Mouse (Mus musculus): Measurements from ENCODE around the gene Kif14.

The Kif14 gene

DNA sequence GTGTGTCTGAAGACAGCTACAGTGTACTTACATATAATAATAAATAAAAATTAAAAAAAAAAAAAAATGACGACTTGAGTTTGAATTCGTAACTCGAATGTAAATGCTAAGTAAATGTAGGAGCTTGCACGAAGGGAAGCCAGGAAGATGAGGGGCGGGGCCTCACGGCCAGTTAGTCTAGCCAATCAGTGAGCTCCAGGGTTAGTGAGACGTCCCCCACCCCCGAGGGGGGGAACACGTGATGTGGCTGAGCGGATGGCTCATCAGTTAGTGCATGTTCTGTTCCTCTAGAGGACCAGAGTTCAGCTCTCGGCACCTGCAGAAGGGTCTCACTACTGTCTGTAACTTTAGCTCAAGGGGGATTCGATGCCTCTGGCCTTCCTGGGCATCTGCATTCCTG lies 91.3 kb downstream of the Kif14 start:
- no peak for DNase-seq

DNA sequence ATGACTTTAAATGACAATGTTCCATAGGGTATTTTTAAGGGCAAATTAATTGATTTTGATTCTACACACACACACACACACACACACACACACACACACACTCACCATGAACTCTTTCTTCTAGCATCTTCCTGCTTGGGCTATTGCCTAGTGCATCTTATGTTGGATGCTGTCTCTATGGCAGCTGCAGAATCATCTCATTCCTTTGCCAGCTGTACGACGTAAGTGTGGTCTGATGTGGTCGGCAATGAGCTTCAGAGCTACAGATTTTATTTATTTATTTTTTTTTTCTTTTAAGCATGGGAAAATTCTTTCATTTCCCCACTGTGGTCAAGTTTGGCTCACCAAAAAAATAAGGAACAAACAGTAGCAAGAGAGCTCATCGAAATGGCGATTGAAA lies 92.6 kb downstream of the Kif14 start:
- no peak for DNase-seq

GRCm38 (mm10) chr1:136559284-136559683 lies 93.1 kb downstream of the Kif14 start:
- DNase-seq: no peak

DNA sequence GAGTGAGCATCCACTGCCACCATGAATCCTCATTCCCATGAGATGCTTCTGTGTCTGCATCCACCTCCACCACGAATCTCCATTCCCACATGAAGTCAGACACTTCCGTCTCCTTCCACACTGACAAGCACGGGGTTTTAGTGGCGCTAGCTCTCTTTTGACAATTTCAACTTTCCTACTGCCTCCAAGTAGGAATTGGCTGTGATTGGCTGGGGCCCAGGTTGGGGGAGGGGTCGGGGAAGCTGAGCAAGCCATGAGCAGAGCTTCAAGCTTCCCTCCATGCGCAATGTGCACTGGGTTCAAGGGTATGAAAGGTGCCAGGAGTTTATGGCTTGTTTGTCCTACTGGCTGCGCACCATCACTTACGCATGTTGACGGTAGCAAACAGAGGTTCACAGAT lies 93.6 kb downstream of the Kif14 start:
- DNase-seq: no peak

- DNase-seq: peak; percentile 26
Observed at GRCm38 (mm10) chr1:136561823-136562222, 95.7 kb downstream of the Kif14 start.

- no peak for DNase-seq
Observed at GRCm38 (mm10) chr1:136563149-136563548, 97.0 kb downstream of the Kif14 start.

DNA sequence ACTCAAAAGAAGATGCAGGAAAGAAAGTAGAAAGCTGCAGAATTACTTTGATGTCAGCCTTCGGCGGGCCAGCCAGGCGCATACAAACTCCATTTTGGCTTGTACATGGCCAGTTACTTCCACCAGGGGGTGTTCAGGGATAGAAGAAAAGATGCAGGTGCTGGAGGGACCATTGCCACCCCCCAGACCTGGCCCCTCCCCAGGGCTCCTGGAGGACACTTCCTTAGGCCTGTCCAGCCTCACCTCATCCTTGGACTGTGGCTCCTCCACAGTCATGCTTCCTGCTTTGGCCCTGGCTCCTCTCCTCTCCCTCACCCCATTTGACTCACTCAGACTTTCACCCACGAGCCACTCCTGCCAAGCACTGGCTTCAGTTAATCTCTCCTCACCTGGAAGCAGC lies 98.8 kb downstream of the Kif14 start:
- DNase-seq: no peak

- DNase-seq: no peak
Observed at GRCm38 (mm10) chr1:136566386-136566785, 100.2 kb downstream of the Kif14 start.

DNA sequence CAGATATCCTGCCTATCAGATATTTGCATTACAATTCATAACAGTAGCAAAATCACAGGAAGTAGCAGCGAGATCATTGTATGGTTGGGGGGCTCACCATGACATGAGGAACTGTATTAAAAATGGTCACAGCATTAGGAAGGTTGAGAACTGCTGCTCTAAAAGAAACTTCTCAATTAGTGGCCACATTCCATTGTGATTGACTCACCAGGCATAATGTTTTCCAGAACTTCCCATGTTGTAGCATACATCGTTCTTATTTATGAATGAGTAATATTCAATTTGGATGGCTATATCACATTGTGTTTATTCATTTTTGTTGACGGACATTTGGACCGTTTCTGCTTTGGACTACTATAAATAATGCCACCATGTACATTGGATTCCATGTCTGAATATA lies 101.5 kb downstream of the Kif14 start:
- no peak for DNase-seq

- DNase-seq: no peak
Observed at GRCm38 (mm10) chr1:136568738-136569194, 102.6 kb downstream of the Kif14 start.

DNA sequence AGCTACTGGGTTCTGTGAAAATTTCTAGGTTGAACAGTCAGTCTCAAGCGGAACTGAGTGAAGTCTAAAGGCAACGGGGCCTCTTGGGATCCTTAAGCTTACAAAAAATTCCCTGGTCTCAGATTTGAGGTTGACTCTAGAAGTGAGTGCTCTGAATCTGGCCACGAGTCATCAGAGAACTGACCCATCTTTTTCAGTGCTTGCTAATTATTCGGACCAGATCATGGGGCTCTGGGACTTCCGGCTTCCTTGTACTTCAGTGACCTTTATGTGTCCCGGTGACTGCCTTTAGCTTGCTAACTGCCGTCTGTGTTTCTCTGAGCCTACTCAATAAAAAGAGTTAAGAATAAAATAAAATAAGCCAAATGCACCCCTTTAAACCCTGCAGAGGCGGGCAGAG lies 103.1 kb downstream of the Kif14 start:
- DNase-seq: no peak

GRCm38 (mm10) chr1:136569626-136570297 lies 103.6 kb downstream of the Kif14 start:
- no peak for DNase-seq

DNA sequence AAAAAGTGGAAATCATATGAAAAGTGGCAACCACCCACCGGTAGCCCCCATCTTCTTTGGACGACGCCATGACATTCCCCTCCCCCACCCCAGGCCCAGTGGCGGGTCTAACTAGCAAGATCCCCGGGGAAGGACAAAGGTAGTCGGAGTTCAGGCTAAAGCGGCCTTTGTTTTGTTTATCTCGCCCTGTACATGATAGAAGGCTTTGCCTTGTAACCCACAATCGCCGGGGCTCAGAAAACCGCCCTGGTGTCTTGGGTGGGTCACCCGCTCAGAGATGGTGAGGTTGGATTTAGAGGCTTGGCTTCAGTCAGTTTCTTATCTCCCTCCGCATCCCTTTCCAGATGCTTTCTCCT lies 104.1 kb downstream of the Kif14 start:
- DNase-seq: no peak

GRCm38 (mm10) chr1:136570976-136571375 lies 104.8 kb downstream of the Kif14 start:
- no peak for DNase-seq

GRCm38 (mm10) chr1:136571530-136571929 lies 105.4 kb downstream of the Kif14 start:
- no peak for DNase-seq

DNA sequence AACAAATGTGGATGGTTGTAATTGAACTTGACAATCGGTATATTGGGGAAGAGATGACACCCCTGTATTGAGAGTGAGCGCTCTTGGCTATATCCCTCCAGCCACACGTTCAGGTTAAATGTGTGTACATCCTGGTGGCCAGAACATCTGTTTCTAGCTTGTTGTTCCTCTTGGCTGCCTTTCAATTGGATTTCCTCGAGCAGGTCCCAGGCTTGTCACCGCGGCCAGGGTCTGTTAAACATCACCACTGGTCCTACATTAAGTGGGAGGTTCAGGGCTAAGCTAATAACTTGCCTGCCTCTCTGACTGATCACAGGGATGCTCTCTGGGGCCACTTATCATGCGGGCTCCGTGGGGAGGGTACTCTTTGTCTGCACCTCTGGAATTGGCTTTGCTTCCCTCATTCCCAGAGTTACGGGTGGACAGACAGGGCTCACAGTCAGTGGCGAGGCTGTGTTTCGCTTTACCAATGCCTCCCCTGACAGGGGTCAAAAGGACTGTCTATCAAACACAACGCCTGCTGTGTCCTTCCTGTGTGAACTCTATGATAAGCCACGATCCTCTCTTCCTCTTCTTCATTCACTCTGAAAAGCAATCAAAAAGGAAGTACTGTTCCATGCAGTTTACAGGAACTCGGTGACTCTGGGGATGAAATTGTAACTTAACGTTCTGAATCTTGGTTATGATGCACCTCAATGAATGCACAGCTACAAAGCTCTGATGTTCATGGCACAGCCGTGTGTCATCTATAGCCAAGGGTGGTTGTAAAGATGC lies 111.9 kb downstream of the Kif14 start:
- DNase-seq: no peak

DNA sequence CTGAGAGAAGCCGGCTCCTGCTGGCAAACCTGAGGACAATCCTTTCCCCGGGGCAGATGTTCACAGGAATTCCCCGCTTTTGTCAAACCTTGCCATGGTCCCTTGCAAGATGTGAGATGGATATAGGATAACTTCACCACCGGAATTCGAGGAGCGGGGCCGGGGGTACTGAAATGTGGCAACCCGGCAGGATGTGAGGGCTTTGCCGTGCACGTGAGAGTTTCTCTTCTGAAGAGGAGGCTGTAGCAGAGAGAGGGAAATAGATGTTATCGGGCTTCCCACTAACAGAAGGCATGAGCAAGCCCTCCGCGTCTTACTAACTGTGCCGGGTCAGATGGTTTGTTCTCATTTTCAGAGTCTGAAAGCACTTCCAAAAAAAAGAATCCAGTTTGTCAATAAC lies 113.2 kb downstream of the Kif14 start:
- no peak for DNase-seq

DNA sequence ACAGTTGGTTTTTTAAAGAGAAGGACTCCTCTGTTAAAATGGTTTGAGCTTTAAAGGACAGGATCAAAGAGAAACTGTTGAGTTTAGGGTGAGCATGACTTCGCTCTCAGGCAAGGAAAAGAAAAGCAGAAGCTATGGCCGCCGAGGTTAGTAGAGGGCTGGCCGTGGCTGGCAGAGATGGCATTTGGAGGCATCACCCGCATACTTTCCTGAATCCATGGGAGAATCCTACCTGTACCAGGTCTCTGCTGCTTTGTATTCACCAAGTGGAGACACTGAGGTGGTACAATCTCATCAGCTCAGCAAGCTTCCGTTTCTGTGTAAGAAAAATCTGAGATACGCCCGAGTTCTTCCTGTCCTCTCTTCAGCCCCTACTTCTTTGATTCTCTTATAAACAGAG lies 114.1 kb downstream of the Kif14 start:
- DNase-seq: no peak
